Mouse (Mus musculus): ENCODE measurements around the gene Gpd2.

Gpd2 gene

DNA sequence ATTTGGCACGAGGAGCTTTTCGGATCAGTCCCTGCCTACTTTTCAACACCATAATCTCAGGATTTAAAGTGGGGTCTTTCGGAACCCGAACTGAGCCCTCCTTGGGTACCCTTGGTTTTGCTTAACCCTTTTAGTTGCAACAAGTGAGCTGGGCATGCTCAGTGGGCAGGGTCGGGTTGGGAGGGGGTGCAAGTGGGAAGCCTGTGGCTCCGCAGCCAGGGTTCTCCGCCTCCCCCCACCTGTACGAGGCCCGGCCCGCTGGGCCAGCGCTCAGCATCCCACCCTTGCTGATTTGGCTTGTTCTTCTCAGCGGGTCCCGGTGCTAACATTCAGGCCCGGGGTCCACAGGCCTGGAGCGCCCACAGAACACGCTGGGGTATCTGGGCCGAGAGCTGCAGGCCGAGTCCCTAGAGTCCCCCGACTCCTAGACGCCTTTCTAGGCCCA, at the start of gene Gpd2:
Gene Gpd2 (plus strand): TSS at position 161 of the 445 bp plus-strand sequence.
- ATAC-seq (ENCODE audit: low TSS enrichment): peak; percentile 63

DNA sequence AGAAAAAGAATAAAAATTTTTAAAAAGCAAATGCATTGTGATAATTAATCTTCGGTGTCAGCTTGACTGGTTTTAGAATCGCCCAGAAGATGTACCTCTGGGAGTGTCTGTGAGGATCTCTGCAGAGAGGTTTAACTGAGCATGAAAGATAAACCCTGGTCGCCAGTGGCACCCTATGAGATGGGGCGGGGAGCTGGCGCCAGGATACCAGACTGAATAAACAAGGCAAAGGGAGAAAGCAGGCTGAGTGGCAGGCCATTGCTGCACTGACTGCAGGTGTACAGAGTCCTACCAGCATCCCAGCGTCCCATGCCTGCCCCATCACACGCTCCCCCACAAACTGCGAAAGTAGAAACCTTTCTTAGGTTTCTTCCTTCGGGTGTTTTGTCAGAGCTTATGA, 49.2 kb upstream of the Gpd2 start:
- ATAC-seq (ENCODE audit: low TSS enrichment): no peak

DNA sequence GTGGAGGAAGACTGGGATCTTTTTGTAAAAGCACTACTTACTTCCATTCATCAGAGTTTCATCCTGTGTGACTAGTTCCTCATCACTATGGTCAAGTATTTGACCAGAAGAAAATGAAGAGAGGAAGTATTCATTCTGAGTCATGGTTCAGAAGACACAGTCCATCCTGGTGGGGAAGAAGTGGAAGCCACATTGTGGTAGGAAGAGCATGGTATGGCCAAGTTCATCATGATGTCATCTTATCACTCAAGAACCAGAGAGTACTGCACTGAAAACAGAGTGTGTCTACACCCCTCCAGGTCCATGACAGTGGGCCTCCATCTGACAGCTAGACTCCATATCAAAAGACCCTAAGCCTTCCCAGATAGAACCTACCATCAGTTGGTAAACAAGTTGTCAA, 46.6 kb upstream of the Gpd2 start:
- no peak for ATAC-seq (ENCODE audit: low TSS enrichment)

DNA sequence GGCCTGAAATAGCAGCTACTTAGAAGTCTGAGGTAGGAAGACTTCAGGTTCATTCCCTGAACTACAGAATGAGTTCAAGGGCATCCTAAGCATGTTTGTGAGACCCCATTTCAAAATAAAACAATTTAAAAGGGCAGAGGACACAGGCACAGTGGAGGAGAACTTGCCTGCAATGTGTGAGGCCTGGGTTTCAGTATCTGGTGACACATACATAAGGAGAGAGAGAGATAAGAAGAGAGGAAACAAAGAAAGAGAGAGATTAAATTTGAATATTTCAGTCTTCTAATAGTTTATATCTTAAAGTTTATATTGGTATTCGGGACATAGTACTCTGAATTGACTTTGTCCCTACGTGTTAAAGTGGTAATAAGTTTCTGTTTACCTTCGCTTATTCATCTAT, 38.4 kb upstream of the Gpd2 start:
- no peak for ATAC-seq (ENCODE audit: low TSS enrichment)

DNA sequence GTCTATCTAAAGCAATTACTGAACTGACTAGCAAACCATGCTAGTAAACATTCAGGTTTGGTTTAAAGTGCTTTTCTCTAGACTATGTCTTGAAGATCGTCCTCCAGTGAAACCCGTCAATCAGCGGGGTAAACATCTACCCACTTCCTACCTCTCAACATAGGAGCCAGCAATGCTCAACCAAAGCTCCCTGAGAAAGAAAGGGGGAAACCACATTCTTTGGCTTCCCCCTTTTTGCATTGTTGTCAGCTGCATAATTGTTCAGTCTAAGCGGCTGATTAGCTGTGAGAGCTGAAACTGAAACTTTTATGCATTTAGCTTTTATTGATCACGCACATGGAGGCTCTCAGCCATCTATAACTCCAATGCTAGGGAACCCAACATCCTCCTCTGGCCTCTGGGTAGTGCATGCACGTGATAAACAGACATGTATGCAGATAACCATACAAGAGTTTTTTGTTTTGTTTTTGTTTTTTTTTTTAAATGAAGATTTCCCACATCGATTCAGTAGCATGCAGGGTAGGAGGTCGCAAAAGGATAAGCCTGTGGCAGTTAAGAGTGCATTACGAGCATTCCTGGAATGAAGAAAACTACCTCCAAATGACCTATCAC, 28.9 kb upstream of the Gpd2 start:
- no peak for ATAC-seq (ENCODE audit: low TSS enrichment)

DNA sequence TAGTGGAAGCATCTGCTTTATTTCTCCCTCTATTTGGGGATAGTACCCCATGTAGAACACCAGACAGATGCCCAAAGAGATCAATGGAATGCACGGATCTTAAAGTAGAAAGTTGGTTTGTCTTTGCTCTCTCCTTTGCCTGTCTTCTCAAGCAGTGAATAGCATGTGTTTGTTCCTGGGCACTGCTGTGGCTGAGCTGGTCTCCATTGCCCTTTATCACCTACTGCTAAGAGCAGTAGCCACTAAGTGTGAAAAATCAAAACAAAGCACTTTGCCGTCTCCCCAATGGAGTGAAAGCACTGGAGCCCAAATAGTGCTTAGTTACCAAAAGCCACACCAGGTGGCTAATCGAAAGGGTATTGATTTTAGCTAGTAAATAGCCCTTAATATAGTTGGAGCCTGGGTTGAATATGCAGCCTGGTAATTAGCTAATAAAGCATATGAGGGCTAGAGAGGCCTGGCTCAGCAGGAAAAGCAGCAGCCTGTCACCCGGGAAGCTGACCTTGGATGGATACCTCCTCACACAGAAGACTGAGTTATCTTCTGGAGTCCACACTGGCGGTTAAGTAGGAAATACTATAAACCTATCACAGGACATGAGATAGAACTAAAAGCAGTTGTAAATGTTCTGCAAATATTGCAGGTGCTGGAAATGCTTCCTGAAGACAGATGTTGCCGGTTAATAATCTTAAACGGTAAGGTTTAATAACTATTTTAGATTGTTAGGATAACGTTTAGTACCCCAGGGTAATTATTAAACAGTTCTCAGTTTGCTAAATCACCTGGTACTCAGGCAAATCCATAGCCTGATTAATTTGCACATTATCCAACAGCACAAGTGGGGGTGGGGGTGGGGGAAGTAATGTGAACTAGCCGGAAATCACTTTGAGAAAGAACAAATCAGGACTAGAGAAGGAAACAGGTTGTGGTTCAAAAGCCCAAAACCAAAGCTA, 26.1 kb upstream of the Gpd2 start:
- ATAC-seq (ENCODE audit: low TSS enrichment): no peak

DNA sequence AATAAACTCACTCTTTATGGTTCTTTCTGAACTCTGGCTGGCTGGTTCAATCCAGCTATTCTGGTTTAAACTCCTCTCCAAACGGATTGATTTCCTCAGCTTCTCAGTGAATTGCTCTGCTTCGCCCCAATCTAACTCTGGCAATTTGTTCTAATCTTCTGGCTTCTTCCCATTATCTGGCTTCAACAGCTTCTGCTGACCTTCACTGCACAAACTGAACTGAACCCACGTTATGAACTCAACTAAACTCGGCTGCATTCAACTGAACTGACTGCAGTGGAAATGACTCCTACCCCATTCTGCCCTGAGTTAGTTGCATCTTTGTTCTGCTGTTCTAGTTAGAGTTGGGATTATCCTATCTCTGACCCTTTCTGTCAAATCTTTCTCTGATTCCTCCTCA, 24.1 kb upstream of the Gpd2 start:
- ATAC-seq (ENCODE audit: low TSS enrichment): no peak

DNA sequence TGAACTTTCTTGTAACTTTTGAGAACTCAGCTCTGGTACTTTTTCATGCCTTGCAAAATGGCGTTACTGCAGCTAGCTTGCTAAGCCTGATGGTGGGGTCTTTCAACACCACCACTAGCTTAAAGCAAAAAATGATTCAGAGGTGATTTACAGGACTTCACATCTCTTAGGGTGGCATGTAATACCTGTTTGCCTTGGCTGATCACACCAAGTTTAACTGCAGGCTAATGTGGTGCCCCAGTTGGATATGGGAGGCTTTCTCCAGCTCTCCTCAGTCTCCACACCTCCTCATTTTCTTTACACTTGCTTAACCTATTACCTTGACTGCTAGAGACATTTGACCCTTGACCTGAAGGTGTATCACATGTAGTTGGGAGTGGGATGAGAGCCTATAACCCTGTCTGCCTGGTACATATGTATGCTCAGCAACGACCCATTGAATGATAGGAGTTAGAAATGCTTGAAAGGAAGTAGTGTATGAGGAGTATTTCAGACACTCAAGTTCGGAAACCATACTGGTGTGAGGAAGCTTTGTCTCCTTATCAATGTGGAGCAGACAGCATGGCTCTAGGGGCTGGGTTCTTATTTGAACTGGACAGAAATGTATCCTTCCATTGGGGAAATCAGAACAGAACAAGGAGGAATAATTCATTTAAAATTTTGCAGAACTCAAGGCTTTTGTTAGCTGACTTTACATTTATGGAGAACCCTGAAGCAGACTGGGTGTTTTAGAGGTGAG, 14.0 kb upstream of the Gpd2 start:
- ATAC-seq (ENCODE audit: low TSS enrichment): no peak

DNA sequence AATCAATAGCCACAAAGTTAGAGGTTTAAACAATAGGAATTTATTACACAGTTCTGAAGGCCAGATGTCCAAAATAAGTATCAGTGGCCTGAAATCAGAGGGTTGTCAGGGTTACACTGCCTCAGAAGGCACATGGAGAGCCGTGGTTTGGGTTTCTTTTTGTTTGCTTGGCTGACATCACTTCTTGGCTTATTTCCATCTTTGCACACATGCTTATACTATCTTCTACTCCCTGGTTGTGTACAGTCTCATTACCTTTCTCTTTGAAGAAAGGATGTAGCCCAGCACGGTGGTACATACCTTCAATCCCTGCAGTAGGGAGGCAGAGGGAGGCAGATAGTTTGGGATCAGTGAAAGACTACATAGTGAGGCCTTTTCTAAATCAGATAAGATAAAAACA, 12.2 kb upstream of the Gpd2 start:
- ATAC-seq (ENCODE audit: low TSS enrichment): no peak

DNA sequence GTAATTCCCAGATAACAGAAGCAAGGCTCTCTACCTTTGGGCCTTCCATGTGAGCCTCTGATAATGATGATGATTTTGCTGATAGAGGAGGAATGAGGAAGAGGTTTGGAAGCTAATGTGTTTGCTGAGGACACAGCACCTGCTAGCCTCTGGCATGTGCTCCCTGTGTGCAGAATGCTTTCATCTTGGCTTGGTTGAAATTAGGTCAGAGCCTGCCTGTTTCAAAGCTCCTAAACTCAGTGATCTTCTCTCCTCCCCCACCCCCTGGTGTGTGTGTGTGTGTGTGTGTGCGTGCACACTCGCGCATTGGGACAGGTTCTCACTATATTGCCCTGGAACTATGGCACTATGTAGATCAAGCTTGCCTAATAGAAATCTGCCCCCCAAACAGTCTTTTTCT, 10.0 kb upstream of the Gpd2 start:
- no peak for ATAC-seq (ENCODE audit: low TSS enrichment)

DNA sequence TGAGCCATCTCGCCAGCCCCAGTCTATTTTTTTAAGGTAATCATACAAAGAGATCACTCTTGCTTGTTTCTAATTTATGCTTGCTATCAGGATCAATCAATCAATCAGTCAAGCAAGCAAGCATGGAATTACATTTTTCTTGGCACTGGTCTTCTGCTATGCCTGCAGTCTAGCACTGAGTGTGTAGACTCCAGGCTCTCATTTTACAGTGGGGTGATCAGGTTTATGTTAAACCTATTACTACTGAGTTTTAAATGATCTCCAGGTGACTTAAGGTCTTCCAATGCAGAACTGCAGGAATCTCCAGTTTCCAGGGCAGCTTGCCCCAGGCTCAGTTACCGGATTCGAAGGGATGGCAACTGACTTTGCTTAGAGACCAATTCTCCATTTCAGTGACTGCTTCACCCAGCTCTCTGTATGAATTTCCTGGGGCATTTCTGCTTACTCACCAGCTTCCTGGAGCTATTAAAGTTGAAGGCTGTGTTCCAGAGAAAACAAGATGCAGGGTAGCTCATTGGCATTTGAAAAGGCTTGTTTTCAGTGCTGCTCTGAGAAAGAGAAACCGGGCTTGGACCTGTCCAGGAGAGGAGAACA, 7.7 kb upstream of the Gpd2 start:
- peak; percentile 57; the same call in 1 of the 2 replicates for ATAC-seq (ENCODE audit: low TSS enrichment)

DNA sequence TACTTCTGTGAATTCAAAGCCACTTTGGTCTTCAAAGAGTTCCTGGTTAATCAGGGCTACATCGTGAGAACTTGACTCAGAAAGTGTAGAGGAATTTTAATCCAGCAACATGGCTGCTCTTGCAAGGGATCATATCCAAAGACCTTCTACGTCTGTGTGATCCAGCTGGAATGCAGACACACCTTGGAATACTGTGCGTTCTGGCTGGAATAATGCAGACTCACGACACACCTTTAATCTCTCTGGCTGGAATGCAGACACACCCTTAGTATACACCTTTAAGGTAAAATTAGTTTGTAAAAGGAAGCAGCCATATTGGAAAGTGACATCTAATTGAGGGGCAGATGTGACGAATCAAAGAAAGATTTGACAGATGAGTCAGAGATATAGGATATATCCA, 6.0 kb upstream of the Gpd2 start:
- ATAC-seq (ENCODE audit: low TSS enrichment): no peak

DNA sequence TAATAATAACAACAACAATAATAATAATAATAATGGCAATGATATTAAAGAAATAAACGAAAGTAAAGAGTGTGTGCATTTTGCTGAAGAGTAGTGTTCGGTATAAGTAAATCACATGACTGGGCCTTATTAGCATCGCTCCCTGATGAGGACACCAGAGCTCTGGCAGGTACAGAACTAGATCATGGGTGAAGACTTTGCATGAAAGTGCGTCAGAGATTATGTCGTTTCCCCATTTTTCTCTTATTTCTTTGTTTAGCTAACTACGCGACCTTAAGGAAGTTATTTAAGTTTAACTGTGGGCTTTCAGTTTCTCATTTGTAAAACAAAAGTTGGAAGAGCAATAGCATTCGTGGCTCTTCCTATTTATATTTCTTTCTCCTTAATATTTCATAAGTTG, 5.1 kb upstream of the Gpd2 start:
- no peak for ATAC-seq (ENCODE audit: low TSS enrichment)

DNA sequence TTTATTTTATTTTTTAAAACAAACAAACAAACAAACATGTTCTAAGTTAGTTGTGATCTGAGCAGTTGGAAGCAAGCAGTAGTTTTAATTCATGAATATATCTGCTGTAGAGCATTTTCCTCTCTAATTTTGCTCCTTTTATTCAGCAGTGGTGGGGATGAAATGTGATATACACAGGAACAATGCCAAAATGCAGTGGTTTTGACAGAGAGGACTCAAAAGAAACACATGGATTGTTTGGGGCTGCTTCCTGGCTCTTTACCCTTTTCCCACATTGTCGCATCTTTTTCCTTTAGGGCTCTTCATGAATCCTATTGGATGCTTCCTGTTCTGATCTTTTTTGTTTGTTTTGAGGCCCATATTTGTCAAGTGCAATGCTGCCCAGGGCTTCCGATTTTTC, 1.2 kb upstream of the Gpd2 start:
- ATAC-seq (ENCODE audit: low TSS enrichment): no peak

DNA sequence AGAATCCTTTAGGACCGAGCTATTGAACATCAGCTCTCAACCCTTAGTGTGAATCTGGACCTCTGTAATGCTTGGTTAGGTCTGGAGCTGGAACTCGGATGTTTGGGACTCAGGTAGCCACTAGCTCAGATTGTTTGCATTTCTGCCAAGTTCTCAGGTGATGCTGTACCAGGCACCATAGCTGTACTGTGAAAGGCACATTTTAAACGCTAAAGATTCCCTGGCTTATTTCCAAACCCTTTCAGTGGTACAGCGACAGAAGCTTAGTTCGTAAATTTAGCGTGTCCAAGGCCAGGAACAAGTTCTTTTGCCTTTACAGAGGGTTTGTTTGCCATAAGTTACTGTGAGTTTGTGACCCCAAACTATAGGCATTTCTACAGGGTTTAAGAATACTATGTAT, 409 bp upstream of the Gpd2 start:
- no peak for ATAC-seq (ENCODE audit: low TSS enrichment)

DNA sequence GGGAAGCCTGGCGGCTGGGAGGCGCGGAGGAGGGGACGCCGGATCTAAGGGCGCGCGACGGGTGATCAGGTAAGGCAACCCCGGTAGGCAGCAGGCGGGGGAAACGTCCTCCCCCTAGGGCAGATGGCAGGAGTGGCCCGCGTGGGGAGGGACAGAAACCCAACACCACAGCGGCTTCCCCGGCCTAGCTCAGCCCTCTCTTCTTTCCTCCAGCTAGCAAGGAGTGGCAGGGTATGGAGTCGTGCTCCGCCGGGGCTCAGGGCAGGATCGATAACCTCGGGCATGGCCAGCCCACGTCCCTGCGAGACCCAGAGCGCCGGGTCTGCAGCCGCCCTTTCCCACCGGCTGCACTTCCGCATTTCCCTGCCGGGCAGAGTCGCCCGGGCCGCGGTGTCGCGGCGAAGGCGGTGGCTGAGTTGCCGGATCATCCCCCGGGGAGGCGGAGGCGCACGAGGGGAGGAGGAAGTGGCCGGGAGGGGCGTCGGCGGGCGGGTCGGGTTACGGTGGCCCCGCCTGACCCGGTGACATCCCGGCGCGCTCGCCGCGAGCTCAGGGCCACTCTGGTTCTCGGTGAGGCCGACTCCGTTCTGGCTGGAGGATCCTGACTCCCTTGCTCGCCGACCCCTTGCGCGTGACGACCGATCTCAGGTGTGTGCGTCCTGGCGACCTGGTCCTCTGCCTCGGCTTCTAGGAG, 632 bp downstream of the Gpd2 start:
- ATAC-seq (ENCODE audit: low TSS enrichment): peak; percentile 86

DNA sequence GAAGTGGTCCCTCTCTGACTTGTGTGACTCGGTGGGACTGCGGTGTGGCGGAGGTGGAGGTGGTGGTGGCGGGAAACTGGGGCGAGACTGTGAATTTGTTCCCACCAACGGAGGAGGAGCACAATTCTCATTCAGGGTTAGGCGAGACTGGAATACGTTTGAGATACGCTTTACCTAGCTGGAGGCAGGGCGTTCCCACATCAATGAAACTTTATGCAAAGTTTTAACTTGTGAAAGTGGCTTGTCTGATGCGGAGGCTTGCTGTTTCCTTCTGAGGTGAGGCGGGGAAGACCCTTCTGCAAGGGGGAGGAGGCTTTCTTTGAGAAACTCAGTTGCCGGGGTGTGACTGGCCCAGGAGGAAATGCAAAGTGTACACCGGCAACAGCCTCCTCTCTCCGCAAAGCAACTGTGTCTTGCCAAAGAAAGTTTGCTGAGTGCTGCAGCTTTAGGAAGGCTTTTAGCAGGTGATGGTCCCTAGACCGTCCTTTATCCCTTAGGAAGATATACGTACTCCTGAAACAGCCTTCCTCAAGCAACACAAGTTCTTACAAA, 1.3 kb downstream of the Gpd2 start:
- peak; percentile 62 for ATAC-seq (ENCODE audit: low TSS enrichment)

DNA sequence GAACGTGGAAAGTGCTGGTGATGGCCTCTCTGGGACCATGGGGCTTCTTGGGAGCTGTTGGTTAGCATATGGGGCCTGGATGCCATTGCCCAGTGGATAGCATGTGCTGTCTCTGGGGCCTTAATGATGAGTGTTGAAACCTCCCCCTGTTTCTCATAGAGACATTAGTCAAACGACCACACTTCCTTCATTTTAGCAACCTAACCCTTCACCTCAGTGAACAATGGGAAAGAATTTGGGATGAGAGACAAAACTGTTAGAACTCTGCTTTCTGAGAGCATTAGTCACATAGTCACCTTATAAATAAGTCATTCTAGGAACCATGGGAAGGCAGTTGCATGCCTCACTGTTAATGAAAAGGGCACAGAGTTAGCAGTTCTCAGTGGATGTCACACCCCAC, 1.9 kb downstream of the Gpd2 start:
- ATAC-seq (ENCODE audit: low TSS enrichment): no peak

DNA sequence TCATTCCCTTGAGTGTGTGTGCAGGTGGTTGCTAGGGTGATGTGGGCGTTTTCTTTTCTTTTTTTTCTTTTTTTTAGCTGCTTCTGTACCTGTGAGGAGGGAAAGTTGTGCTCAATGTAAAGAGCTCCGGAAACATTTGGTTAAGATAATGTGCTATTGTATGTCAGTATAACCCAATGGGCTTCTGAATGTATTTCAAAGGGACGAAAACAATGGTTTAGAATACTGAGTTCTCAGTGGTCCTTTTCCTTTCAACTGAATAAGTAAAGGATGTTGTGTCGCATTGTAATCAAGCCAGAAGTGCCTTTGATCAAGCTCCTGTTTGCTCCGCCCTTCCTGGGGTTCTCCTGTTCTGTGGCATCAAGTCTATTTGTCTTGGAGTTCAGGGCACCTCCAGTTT, 6.6 kb downstream of the Gpd2 start:
- no peak for ATAC-seq (ENCODE audit: low TSS enrichment)

DNA sequence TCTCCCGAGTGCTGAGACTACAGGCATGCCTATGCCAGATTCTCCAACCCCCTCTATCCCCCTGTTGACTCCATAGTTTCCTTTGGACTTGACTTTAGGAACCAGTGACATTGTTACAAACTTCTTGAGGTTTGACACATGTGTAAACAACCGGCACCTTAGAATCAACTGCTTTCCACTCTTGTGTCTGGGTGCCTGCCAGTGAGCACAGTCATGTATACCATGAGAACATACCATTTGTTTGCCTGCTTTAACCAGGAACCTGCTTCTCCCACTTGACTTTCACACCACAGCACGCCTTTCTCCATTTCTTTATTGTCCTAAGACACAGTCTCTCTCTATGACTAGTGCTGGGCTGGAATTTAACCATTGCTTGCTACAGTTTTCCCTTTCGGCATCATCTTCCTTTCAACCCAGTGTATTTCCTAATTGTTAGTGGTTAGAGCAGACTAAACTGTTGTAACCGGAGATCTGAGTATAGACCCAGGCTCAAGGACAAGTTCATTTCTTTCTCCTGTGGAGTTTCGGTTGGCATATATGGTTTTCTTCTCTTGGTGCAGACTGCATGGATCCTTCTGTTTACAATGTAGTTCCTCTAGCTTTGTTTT, 8.4 kb downstream of the Gpd2 start:
- no peak for ATAC-seq (ENCODE audit: low TSS enrichment)

DNA sequence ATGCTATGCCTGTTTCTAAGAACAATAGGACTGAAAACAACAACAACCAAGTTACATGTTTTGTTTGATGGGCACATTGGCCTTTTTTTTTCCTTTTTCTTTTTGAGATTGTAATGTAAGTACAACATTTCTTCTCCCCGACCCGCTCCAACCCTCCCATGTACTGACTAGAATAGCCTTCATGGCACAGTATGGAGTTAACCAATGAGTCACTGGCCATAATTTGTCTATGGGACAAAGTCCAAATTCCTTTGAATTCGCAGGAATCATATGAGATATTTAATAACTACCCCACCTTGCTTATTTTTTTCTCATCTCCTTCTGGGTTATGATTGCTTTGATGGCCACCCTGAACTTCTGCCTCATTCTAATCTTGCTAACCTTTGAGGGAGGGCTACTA, 12.7 kb downstream of the Gpd2 start:
- ATAC-seq (ENCODE audit: low TSS enrichment): no peak

Data from frontal cortex, adult (tissue).